Mouse (Mus musculus): ENCODE measurements at regions not wholly inside any gene's neighbourhood (a gene's known extent, or its start where the extent isn't known, plus 50 kb on each side); places are given as distances from the start of the nearest gene placed in this dataset.

DNA sequence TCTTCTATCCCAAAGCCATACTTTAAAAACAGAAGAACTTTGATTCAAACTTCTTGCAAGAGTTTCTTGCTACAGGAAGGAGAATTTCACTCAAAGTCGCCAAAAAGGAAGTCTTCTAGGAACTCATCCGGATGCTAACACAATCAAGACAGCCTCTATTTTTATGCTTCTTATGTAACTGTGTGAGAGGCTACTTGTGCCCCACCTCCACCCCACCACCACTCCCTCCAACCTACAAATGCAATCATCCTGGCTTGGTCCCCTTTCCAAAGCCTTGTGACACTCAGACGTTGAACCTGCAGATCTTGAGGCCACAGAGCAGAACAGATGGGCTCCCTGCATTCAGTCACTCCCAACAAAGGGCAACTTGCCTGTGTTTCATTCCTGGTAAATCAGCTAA, 77.1 kb upstream of the Gm47985 start:
- no peaks in the 10 kb centered on the region for H3K4me1 ChIP-seq (ENCODE audit: control insufficient read depth, insufficient read depth, low read length)
- no peaks in the 10 kb centered on the region for H3K9me3 ChIP-seq (ENCODE audit: control insufficient read depth, low read length)
- ATAC-seq (ENCODE audit: low FRiP score, low TSS enrichment) (no peak), DNase-seq (no peak)
- H3K27ac ChIP-seq (replicated peaks; ENCODE audit: low read depth, low read length), result no peak overlapping the region
- no peaks in the 10 kb centered on the region for H3K27me3 ChIP-seq (ENCODE audit: control insufficient read depth, insufficient read depth, low read length)
- no peaks in the 10 kb centered on the region for H3K36me3 ChIP-seq (ENCODE audit: control insufficient read depth, insufficient read depth, low read length)
- H3K9ac ChIP-seq (replicated peaks; ENCODE audit: low read length), result no peak overlapping the region
- H3K4me2 ChIP-seq (ENCODE audit: low read length), result no peak overlapping the region
- WGBS, result 78% methylated on average over 3 of the region's 3 CpGs
- H3K4me3 ChIP-seq (replicated peaks; ENCODE audit: low read depth, low read length), result no peak overlapping the region

- Histone ChIP-seq H3K27ac (replicated peaks; ENCODE audit: low read depth, low read length) (no peak overlapping the region), H3K4me2 (ENCODE audit: low read length) (no peak overlapping the region), H3K9me3 (ENCODE audit: control insufficient read depth, low read length) (no peaks in the 10 kb centered on the region), H3K4me1 (ENCODE audit: control insufficient read depth, insufficient read depth, low read length) (no peaks in the 10 kb centered on the region), H3K9ac (replicated peaks; ENCODE audit: low read length) (no peak overlapping the region), H3K4me3 (replicated peaks; ENCODE audit: low read depth, low read length) (no peak overlapping the region), H3K36me3 (ENCODE audit: control insufficient read depth, insufficient read depth, low read length) (no peaks in the 10 kb centered on the region), H3K27me3 (ENCODE audit: control insufficient read depth, insufficient read depth, low read length) (no peaks in the 10 kb centered on the region)
- ATAC-seq (ENCODE audit: low FRiP score, low TSS enrichment) (no peak), DNase-seq (no peak)
- 69% methylated on average over 3 of the region's 3 CpGs for WGBS
These were observed 74.9 kb upstream of the Gm47985 start for GRCm38 (mm10) chr1:151107401-151107800.

DNA sequence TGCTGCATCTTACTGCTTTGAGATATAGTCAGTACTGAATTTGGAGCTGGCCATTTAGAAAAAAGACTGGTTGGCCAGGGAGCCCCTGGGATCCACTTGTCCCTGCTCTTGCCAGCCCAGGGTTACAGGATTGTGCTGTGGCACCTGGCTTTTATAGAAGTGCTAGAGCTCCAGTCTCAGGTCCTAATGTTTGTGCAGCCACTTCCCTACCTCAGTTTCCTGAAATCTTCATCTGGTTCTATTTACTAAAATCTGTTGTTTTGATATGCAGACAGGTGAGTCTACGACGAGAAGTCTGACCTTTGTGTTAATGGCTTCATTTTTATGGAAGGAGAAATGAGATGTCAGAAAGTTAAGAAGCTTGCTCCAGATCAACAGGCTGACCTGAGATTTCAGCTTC, 73.0 kb upstream of the Gm47985 start:
- no peak overlapping the region for H3K4me2 ChIP-seq (ENCODE audit: low read length)
- ATAC-seq (ENCODE audit: low FRiP score, low TSS enrichment), result no peak
- no peak overlapping the region for H3K4me3 ChIP-seq (replicated peaks; ENCODE audit: low read depth, low read length)
- WGBS, result 98% methylated on average over 2 of the region's 2 CpGs
- no peak overlapping the region for H3K9ac ChIP-seq (replicated peaks; ENCODE audit: low read length)
- H3K4me1 ChIP-seq (ENCODE audit: control insufficient read depth, insufficient read depth, low read length), result no peaks in the 10 kb centered on the region
- no peaks in the 10 kb centered on the region for H3K36me3 ChIP-seq (ENCODE audit: control insufficient read depth, insufficient read depth, low read length)
- no peaks in the 10 kb centered on the region for H3K9me3 ChIP-seq (ENCODE audit: control insufficient read depth, low read length)
- no peak overlapping the region for H3K27ac ChIP-seq (replicated peaks; ENCODE audit: low read depth, low read length)
- no peak for DNase-seq
- no peaks in the 10 kb centered on the region for H3K27me3 ChIP-seq (ENCODE audit: control insufficient read depth, insufficient read depth, low read length)

GRCm38 (mm10) chr1:151110412-151110811, 71.9 kb upstream of the Gm47985 start:
- Histone ChIP-seq H3K4me1 (ENCODE audit: control insufficient read depth, insufficient read depth, low read length) (no peaks in the 10 kb centered on the region), H3K4me2 (ENCODE audit: low read length) (no peak overlapping the region), H3K27me3 (ENCODE audit: control insufficient read depth, insufficient read depth, low read length) (no peaks in the 10 kb centered on the region), H3K36me3 (ENCODE audit: control insufficient read depth, insufficient read depth, low read length) (no peaks in the 10 kb centered on the region), H3K9ac (replicated peaks; ENCODE audit: low read length) (no peak overlapping the region), H3K9me3 (ENCODE audit: control insufficient read depth, low read length) (no peaks in the 10 kb centered on the region), H3K4me3 (replicated peaks; ENCODE audit: low read depth, low read length) (no peak overlapping the region), H3K27ac (replicated peaks; ENCODE audit: low read depth, low read length) (no peak overlapping the region)
- no peak for DNase-seq
- ATAC-seq (ENCODE audit: low FRiP score, low TSS enrichment), result no peak
- WGBS, result 75% methylated on average over 4 of the region's 4 CpGs

DNA sequence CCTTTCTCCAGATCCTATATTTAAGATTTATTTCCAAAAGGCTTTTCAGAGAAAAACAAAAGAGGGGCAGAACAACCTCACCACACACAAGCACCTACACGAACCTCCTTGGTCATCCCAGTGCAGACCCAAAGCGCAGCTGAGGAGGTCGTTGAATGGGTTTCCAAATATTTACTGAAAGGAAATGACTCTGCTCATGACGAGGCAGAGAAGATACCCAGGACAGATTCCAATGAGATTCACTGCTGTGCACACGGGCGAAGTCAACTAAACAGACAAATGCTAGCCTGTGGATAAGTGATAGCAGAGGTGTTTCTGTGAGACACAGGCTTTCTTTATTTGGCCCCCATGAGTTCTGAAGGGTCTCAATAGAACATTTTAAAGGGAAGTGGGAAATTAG, 70.7 kb upstream of the Gm47985 start:
- Histone ChIP-seq H3K36me3 (ENCODE audit: control insufficient read depth, insufficient read depth, low read length) (no peaks in the 10 kb centered on the region), H3K9me3 (ENCODE audit: control insufficient read depth, low read length) (no peaks in the 10 kb centered on the region), H3K4me1 (ENCODE audit: control insufficient read depth, insufficient read depth, low read length) (no peaks in the 10 kb centered on the region), H3K9ac (replicated peaks; ENCODE audit: low read length) (no peak overlapping the region), H3K4me2 (ENCODE audit: low read length) (no peak overlapping the region), H3K4me3 (replicated peaks; ENCODE audit: low read depth, low read length) (no peak overlapping the region), H3K27ac (replicated peaks; ENCODE audit: low read depth, low read length) (no peak overlapping the region), H3K27me3 (ENCODE audit: control insufficient read depth, insufficient read depth, low read length) (no peaks in the 10 kb centered on the region)
- ATAC-seq (ENCODE audit: low FRiP score, low TSS enrichment) (no peak), DNase-seq (no peak)
- WGBS, result 79% methylated on average over 6 of the region's 6 CpGs

DNA sequence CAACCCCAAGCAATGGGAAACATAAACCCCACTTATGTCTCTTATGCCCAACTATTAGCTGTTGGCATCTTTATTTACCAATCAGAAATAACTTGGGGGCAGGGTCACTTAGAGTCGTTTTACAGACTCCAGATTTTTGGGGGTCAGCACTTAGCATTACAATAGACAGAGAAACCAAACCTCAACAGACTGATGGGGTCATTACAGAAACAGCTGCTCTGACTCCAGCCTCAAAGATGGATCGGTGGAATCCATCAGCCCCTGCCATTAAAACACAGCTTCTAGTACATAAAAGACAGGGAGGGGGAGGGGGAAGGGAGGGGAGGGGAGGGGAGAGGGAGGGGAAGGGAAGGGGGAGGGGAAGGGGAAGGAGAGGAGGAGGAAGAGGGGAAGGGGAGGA, 69.9 kb upstream of the Gm47985 start:
- DNase-seq (no peak), ATAC-seq (ENCODE audit: low FRiP score, low TSS enrichment) (no peak)
- 41% methylated on average over 2 of the region's 2 CpGs for WGBS
- Histone ChIP-seq H3K9ac (replicated peaks; ENCODE audit: low read length) (no peak overlapping the region), H3K27me3 (ENCODE audit: control insufficient read depth, insufficient read depth, low read length) (no peaks in the 10 kb centered on the region), H3K4me2 (ENCODE audit: low read length) (no peak overlapping the region), H3K36me3 (ENCODE audit: control insufficient read depth, insufficient read depth, low read length) (no peaks in the 10 kb centered on the region), H3K4me3 (replicated peaks; ENCODE audit: low read depth, low read length) (no peak overlapping the region), H3K4me1 (ENCODE audit: control insufficient read depth, insufficient read depth, low read length) (no peaks in the 10 kb centered on the region), H3K27ac (replicated peaks; ENCODE audit: low read depth, low read length) (no peak overlapping the region), H3K9me3 (ENCODE audit: control insufficient read depth, low read length) (no peaks in the 10 kb centered on the region)

GRCm38 (mm10) chr1:151113199-151113598, 69.1 kb upstream of the Gm47985 start:
- ATAC-seq (ENCODE audit: low FRiP score, low TSS enrichment) (no peak), DNase-seq (no peak)
- Histone ChIP-seq H3K4me2 (ENCODE audit: low read length) (no peak overlapping the region), H3K4me1 (ENCODE audit: control insufficient read depth, insufficient read depth, low read length) (no peaks in the 10 kb centered on the region), H3K9me3 (ENCODE audit: control insufficient read depth, low read length) (no peaks in the 10 kb centered on the region), H3K4me3 (replicated peaks; ENCODE audit: low read depth, low read length) (no peak overlapping the region), H3K9ac (replicated peaks; ENCODE audit: low read length) (no peak overlapping the region), H3K27ac (replicated peaks; ENCODE audit: low read depth, low read length) (no peak overlapping the region), H3K36me3 (ENCODE audit: control insufficient read depth, insufficient read depth, low read length) (no peaks in the 10 kb centered on the region), H3K27me3 (ENCODE audit: control insufficient read depth, insufficient read depth, low read length) (no peaks in the 10 kb centered on the region)
- 78% methylated on average over 2 of the region's 2 CpGs for WGBS

DNA sequence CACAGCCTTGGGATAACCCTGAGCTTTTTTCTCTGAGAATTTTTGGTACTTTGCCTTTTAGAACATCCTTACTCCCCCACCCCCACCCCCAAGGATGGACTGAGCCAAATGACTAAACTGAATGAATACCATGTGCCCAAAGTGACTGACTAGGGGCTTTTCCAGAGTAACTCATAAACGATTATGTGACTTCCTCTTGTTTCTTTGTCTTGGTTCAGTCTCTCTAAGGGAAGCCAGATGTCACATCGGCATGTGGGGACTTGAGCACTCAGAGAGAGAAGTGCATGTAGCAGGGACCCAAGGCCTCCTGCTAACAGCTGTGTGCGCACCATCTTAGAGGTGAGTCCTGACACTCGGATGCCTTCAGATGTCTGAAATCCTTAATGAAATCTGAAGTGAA, 63.8 kb upstream of the Gm47985 start:
- Histone ChIP-seq H3K4me2 (ENCODE audit: low read length) (no peak overlapping the region), H3K27ac (replicated peaks; ENCODE audit: low read depth, low read length) (no peak overlapping the region), H3K9ac (replicated peaks; ENCODE audit: low read length) (no peak overlapping the region), H3K4me1 (ENCODE audit: control insufficient read depth, insufficient read depth, low read length) (no peaks in the 10 kb centered on the region), H3K4me3 (replicated peaks; ENCODE audit: low read depth, low read length) (no peak overlapping the region), H3K9me3 (ENCODE audit: control insufficient read depth, low read length) (no peaks in the 10 kb centered on the region), H3K36me3 (ENCODE audit: control insufficient read depth, insufficient read depth, low read length) (no peaks in the 10 kb centered on the region), H3K27me3 (ENCODE audit: control insufficient read depth, insufficient read depth, low read length) (no peaks in the 10 kb centered on the region)
- ATAC-seq (ENCODE audit: low FRiP score, low TSS enrichment) (no peak), DNase-seq (no peak)
- 63% methylated on average over 4 of the region's 4 CpGs for WGBS

- no peak overlapping the region for H3K27ac ChIP-seq (replicated peaks; ENCODE audit: low read depth, low read length)
- H3K9me3 ChIP-seq (ENCODE audit: control insufficient read depth, low read length), result no peaks in the 10 kb centered on the region
- no peak overlapping the region for H3K4me3 ChIP-seq (replicated peaks; ENCODE audit: low read depth, low read length)
- H3K36me3 ChIP-seq (ENCODE audit: control insufficient read depth, insufficient read depth, low read length), result no peaks in the 10 kb centered on the region
- H3K4me2 ChIP-seq (ENCODE audit: low read length), result no peak overlapping the region
- no peaks in the 10 kb centered on the region for H3K27me3 ChIP-seq (ENCODE audit: control insufficient read depth, insufficient read depth, low read length)
- H3K4me1 ChIP-seq (ENCODE audit: control insufficient read depth, insufficient read depth, low read length), result no peaks in the 10 kb centered on the region
- ATAC-seq (ENCODE audit: low FRiP score, low TSS enrichment), result no peak
- no peak for DNase-seq
- H3K9ac ChIP-seq (replicated peaks; ENCODE audit: low read length), result no peak overlapping the region
- 93% methylated on average over 4 of the region's 4 CpGs for WGBS
These were observed 63.4 kb upstream of the Gm47985 start for GRCm38 (mm10) chr1:151118982-151119381.

Data from midbrain, embryonic 14.5 days (tissue).